Mouse (Mus musculus) hindlimb bud, embryonic 11.5 days (tissue): Measurements from ENCODE around the gene Arhgap15.

Source experiments
- DNase-seq: peaks from one replicate; pipeline ENCODE4 v3.0.0-alpha.2; 2012; ENCODE audit warnings: low read depth, low spot score; ENCODE audit errors: extremely low spot score

The Arhgap15 gene

DNA sequence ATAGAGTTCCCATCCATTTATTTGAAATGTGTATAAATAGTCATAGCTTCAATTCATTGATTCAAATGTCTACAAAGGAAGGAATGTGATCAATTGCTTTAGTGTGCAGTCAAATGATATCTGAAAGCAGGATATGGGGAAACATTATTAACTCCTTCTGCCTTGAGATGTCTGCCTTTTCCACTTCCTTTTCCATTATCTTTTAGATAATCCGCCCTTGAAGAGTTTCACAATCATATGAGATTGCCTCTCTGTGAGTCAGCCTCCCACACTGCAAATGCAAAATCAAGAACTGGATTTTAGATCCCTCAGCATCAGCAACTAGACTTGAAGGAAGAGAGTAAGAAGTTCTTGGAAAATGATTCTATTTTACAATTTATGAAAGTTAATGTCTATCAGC lies 276.1 kb downstream of the Arhgap15 start:
- DNase-seq, result no peak

DNA sequence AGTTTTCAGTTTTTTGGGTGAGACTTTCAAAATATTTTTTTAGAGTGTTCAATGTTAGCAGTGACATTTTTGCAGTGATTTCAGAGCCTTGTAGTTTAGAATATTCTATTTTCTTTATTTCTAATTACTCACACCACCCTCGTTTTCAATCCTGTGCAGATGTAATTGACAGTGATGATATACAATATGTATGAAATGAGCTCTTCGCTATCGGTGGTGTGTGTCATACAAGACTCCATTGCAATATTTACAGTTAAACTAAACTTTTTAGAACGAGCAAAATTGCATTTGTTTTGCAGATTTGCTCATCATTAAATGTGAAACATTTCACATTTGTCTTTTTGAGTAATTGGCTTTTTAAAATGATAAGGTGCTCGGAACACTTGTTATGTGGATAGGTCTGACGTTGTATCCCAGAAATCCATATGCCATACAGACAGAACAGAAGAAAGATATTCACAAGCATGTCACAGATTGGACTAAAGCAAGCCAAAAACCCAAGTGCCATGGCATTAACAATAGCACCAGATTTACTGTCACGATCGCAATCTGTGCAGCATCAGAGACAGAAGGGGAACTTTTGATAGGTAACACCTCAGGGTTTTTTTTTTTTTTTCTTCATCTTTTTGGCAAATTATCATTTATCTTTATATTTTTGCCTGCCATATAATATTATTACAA lies 280.6 kb downstream of the Arhgap15 start:
- DNase-seq, result no peak

DNA sequence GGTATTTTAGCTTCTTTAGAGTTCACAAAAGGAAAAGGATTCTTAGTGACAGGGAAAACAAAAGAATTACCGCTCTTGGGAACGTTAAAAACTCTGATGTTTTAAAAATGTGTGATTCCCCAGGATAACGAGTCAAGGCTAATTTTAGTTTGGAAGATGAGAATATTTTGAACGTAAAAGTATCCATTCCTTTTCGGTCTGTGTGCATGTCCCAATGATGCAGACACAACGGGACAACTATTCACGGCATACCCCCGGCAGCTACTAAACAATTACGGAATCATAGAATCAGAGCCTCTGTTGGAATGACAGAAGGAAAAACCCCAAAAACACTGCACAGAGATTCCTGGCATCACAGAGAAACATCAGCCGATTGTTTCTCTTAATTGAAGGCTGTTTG lies 281.2 kb downstream of the Arhgap15 start:
- no peak for DNase-seq

DNA sequence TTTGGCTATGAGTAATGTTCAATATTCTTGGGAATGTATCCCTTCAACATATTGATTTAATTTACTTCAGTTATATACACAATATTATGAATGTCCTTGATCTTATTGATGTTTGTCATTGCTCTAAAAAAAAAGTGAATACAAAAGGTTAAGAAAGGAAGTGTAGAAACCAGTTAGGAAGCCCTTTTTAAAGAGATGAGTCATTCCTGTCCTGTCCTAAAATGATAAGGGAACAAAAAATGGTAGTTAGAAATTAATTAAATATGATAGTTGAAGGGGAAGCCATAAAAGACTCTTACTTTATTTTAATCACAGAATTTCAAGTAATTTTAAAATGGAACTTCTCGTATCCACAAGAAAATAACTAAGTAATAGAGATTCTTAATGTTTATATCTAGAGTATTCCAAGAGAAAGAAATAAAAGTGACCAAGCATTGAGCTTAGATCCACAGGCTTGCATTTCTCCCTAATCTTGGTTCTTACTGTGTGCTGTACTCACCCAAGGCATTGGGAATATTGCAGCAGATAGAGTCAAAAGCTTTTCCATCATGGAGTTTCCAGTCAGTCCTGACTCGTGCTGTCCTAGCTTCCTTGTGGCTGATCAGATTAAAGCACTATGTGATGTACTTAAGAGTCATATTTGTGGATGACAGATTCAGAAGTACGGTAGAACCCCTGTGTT lies 291.0 kb downstream of the Arhgap15 start:
- DNase-seq, result no peak

DNA sequence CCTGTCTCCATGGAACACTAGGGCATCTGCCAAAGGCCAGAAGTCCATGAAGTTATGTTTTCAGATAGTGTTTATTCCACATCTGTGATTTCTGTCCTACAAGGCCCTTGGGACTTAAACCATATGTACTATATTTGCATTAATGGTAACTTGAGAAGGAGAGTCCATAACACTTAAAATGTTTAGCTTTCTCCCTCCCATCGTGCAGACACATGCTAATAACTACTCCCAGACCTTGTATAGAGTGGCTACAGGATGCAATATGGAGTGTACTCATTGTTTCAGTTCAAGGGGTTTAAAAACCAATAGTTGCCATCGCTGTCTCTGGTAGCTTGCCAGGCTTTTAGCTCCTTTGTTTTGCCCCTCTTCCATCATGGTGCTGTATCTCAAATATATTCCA lies 295.5 kb downstream of the Arhgap15 start:
- peak; percentile 22 for DNase-seq

DNA sequence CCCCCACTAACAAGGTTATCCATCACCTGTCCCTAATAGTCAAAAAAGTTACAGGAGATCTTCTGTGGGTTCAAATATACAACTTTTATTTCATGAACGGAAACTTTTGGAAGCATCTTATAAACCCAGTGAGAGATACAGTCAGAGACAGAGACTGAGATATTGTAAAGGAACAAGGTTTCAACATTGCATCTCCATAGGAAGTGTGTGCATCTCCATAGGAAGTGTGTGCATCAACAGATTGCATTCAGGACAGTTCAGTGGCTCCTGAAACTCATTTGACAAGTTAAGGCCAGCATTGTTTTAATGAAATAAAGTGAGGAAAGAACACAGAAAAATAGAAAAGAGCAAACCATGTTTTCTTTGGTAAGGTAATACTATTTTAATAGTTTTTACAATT lies 296.0 kb downstream of the Arhgap15 start:
- no peak for DNase-seq

DNA sequence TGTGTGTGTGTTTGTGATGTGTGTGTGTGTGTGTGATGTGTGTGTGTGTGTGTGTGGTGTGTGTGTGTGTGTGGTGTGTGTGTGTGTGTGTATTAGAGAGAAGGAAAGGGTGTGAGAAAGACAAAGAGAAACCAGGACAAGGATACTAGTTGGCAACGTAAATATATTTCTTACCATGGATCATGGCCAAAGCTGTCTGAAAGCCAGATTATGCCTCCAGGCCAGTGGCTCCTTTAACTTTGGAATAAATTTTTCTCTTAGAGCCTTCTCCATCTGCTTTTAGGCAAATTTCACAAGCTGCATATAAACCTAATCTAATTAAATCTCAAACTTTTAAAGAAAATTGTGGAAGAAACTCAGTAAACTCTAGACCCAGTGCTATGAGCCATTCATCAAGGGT lies 296.6 kb downstream of the Arhgap15 start:
- no peak for DNase-seq

DNA sequence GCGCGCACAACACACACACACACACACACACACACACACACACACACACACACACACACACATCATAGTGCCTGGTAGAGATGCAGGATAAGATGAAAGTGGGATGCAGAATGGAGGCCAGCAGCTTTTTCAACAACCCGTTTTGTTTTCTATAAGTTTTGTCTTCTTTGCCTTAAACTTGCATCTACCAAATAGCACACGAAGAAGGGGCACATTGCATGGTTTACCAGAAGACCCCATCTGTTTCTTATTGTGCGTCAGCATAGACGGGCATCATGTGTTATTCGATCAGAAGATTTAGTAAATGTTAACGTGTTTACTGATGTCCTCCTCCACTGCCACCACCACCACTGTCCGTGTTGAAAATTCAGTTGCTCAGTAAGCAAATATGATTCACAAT lies 311.7 kb downstream of the Arhgap15 start:
- no peak for DNase-seq

DNA sequence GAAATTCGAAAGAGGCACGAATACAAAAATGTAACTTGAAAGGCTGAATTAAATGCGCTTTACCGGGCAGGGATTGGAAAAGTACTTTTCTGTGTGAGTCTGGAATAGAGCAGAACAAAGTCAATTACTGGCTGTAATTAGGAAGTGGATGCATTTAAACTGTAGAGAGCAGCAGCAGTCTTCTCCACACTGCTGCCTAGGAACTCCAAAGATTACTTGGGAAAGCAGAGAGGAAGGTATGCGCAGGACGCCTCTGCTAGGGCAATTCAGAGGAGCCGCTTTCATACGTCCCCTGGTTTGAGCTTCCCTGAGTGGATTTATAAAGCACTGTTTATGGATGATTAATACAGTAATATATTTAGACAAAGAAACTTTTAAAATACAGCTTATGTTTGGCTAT lies 312.1 kb downstream of the Arhgap15 start:
- no peak for DNase-seq

DNA sequence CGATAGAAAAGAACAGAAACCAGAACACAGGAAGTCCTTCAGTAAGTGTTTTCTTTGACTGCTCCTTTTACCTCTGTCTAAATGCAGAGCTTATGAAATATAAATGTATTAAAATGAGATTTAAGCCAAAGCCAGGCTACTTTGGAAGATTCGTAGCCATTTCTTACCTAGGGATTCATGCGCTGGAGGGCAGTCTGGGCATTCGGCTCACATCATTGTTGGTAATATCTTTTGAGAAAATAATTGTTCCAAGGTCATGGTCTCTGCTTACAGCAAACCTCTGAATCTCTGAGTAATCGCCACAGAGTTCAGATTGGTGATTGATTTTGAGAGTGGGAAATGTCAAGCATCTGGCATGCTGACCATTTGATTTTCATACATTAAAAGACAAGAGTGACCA lies 316.4 kb downstream of the Arhgap15 start:
- no peak for DNase-seq

DNA sequence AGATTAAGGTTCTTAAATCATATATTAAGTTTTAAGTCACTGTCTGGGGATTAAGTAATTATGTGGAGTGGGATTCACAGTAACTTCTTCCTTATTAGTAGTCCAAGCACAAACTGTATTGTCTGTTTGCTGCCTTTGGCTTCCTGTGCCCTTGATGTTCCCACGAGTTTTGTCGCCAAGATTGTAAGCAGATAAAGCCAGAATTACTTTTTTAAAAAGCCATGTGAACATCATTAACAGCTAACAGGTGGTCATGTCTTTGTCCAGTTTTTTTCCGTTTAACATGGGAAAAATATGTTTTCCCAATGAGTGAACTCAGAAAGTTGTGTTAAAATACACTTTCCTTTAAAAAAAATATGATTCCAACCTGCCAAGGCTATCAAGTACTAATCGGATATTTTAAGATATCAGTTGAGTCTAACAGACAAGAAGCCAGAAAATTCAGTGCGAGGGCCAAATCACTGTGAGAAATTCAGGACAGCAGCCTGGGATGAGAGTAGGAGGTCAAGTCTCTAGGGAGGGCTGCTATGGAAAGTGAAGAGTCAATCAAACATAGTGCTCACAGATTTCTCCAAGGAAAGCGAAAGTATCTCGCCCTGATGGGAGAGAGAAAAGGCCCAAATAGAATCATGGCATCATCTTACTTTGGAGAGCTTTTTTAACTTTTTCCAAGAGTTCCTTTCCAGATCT lies 319.7 kb downstream of the Arhgap15 start:
- no peak for DNase-seq

DNA sequence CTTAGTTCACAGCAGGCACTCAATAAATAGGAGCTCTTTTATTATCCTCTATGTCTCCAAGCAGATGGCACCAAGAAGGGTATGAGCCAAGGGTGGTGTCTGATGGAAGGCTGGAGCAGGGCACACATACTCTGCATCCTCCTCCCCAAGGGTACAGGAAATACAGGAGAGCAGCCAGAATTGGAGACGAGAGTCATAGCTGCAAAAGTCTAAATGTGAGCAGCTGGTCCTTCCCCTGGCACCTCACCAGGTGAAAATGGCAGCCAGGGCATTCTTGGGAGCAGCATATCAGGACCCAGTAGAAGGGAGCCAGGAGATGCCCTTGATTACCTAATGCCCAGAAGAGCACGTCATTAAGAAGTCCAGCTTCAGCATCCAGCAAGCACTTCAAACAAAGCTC lies 320.3 kb downstream of the Arhgap15 start:
- no peak for DNase-seq

DNA sequence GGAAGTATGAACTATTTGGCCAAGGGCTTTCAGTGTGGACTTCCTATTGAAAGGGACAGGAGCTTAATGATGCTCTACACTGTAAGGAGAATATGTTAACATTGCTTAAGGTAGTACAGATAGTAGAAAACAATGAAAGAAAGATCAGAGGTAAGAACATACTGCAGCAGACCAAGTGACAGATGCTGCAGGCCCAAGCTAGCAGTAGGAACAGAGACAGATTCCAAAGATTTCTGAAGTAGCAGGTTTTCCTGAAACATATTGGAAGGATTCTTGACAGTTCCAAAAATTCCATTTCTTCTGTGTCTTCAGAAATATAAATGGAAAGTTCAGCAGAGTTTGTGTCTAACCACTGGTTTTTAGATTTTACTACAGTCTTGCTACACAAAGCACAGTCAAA lies 327.9 kb downstream of the Arhgap15 start:
- no peak for DNase-seq

DNA sequence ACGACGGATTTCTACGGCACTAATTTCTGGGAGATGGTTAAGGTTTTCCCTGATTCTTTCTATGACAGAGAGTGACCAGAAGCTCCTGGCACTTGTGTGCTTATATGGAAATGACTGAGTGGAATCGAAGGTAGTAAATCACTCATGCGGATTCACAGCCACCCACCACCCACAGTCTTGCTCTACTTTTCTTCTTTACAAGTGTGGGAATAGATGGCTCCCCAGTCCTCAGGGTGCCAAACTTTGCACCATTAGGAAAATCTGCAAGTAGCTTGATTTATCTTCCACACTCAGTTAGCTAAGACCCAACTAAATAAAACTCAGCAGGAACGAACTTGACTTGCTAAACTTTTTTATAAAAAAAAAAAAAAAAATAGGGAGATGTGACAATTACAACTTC lies 331.9 kb downstream of the Arhgap15 start:
- DNase-seq, result no peak

DNA sequence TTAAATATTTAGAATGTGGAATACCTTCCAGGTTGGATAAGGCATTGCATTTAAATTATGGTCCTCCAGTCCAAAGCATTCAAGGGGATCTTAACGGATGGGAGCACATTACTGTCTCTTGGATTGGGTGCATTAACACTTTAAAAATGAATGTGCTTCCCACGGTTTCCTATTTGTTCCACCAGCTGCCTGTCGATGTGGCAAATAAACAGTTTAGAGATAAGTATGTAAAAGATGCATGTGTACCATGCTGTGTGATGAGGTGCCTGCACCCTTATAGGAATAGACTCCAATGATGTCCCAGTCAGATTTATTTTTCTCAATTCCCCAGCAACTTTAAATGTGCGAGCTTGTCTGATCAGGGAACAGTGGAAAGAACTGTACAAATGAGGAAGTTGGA lies 332.6 kb downstream of the Arhgap15 start:
- no peak for DNase-seq

DNA sequence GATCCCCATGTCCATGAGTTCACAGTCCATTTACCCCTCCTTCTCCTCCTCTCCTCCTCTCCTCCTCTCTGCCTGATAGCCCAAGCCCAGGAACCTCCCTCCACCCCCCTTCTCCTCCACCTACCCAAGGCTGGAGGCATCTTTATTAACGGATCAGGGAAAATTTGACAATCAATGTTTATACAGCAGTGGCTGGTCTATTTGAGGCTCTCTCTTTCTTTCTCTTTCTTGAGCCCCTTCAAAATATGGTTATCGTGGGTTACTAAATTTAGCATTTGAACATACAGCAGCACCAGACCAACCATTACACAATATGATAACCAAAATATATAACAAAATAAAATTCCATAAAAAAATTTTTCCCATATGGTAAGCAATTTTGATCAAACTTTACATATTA lies 335.8 kb downstream of the Arhgap15 start:
- no peak for DNase-seq

DNA sequence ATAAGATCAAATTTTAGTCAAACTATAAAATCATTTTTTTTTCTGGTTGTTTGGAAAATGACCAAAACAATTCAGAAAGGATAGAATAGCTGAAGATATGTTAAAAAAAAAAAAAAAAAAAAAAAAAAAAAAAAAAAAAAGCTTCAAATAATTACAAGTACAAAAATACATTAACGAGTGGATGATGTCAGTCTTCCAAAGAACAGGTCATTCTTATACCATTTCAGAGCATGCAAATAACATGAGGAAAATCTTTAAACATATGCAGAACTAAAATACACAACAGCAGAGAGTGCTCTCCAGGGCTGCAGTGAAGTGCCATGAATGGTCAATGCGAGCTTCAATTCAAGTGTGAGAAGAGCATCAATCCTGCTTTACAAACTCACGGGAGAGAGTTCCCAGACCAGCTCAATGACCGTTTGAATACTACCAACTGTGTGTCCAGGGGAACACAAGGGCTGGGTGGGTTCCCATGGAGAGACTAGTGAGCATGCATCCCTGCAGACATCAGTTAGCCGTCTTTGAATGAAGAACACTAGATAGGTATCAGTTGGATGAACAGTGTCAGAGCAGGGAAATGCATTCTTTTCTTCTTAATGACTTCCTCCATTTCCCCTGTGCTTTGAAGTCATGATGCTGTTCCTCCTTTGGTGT lies 337.9 kb downstream of the Arhgap15 start:
- DNase-seq, result no peak

DNA sequence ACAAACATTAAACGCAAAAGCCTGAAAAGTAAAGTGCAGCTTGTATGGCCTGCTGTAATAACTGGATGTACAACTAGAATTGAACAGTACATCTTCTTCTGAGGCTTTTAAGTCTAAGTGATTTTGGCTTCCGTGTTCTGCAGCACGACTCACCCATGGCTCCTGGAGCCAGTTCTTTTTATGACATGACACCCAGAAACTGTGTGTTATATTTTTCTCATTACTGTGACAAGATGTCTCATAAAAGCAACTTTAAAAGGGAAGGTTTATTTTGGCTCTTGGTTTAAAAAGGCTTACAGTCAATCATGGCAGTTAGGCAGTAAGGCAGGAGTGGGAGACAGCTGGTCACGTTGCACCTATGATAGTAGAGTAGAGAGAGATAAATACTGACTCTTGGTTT lies 349.9 kb downstream of the Arhgap15 start:
- DNase-seq, result no peak

DNA sequence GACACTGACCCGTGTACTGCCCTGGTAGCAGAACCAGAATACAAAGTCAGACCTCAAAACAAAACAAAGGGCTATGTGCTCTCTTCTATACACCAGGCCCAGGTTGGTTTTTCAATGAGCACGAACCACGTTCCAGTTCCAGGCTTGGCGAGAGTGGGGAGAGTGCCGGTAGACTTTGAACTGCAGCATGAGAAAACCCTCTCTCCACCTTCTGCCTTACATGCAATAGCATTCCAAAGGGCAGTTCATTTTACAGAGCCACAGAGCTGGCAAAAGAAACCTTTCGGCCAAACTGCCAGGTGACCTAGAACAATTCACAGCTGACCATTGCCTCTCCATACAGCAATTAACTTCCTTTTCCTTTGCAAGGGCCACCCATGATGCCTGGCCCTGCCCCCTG lies 353.7 kb downstream of the Arhgap15 start:
- DNase-seq, result no peak

DNA sequence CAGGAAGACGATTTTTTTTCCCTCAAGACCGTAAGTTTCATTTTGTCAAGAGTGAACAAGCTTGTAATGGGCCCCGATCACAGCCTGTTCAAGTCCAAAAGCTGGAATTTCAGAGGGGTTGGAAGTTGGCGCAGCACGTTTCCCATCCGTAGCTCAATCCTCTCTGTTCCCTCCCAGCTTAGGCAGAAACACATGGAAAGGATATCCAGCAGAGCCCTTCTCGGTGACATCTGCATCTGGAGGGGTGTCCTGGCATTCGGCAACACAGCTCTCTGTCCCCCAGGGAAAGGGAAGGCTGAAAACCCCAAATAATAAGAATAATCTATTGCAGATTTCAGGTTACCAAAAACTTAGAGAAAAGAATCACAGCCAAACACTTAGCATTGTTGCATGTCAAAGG lies 354.7 kb downstream of the Arhgap15 start:
- DNase-seq, result no peak

DNA sequence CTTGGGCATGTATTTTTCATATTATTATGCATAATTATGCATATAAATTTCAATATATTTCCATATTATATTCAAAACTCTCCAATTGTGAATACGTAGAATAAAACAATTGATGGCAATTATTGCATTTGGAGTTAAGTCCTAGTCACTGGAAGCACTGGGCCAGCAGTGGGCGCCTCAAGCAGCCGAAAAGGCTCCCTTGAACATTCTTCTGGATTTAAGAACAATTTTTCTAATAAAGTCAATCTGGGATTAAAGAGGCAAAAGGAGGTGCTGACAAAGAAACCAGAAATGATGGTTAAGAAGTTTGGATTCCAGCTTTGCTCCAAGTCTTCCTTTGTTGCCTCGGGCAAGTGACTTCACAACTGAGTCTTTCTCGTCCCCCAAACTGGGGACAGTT lies 355.1 kb downstream of the Arhgap15 start:
- no peak for DNase-seq
